Mouse (Mus musculus): ENCODE results near the gene Kcnq1. TPM values are rescaled to one million over a fixed set of nuclear protein-coding genes. Genes with fewer than 3 reads are reported as not detected.

Gene Kcnq1
- total RNA-seq, 2 experiments from 2014 or later, result 0.50 to 0.57 TPM

DNA sequence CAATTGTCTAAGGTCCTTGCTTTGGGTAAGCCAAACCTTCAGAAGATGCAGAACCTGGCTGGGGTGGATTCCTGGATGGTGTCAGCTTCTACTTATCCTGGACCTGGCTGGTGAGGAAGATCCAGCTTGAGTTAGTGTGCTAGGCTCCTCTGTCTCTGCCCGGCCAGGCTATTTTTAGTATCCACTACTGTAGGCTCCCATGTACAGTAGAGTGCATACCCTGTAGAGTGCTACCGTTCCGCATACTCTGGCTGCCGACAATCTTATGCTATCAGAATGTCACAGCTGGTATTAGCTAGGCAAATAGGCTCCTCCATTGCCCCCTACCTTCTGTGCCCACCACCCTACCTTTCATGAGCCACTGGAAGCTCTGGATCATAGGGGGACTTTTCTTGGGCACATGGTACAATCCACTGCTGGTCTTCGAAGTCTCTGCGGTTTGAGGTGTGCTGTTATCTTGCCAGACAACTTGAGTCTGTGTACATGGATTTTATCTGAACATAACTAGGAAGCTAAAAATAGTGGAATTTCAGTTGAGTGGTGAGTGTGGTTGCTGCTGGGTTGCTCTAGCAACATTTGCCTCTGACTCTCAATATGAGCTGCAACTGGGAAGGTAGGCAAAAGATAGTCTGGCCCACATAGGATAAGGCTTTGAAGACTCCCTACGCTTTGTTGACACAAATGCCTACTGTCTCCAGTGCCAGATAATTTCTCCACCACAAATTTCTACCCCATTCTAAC, 258.1 kb downstream of the Kcnq1 start:
- no peak for DNase-seq (ENCODE audit: low spot score)

DNA sequence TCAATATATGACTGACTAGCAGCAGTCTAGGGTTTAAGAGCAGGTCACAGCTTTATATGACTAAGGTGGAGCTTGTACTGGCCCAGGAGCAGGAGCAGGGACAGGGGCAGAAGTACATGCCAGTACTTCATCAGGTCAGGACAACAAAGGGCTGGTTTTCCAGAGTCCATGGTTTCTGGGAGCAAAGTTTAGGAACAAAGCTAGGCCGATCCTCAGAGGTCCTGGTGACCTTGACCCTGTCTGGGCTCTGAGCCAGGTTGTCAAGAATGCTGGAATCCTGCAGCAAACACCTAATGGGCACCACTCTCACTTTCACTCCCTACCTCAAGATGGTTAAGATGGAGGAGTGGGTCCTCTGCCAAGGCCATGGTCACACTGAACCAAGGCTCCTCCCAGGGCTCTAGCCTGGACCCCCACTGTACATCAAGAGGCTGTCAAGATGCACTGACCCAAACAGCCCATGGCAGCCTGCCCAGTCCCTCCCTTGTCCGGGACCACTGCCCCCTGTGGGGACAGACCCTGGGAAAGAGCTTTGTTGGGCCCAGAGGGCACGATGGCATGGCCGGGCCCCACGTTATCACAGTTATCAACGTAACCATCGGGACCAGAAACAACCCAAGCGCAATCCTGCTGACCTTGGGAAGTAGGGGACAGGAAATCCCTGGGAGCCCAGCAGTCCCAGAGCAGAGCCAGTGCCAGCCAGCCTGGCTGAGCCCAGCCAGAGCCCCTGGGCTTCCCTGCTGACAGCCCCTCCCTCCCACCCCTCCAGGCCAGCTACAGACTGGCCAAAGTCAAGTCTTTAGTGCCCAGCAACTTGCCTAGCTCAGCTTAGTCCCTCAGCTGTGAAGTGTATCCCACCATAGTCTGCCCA, 259.0 kb downstream of the Kcnq1 start:
- no peak for DNase-seq (ENCODE audit: low spot score)

DNA sequence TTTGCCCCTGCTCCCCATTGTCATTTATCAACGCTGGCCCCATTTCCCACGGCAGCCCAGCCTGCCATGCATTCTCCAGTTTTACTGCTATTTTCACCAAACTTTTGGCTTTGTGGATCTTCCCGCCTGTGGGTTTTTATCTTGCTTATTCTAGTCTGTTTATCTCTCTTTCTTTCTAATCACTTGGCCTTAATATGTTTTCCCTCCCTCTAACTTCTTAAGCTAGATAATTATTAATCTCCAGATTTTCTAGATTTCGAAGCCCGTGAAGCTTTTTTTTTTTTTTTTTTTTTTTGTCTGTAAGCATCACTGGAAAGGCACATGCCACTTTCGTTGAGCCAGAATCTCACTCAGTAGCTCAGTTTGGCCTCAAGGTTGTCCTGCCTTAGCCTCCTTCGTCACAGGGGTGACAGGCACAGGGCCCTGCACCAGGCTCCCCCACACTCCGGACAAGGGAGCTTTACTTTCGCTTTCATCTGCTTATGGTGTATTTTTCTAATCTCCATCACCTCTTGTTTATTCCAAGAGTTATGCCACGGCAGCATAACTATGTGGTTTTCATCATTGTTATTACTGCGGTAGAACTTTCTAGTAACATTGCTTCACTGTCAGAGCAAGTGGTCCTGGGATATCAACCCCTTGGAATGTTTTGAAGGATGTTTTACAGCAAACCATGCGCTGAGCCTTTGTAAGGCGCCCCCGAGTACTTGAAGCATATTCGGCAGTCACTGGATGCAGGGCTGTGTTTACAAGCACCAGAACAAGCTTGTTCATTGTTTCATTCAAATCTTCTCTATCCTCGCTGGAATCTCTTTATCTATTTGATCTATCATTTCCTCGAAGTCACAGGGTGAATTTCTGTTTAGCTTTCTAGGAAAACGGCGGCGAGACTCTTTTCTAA, 261.5 kb downstream of the Kcnq1 start:
- no peak for DNase-seq (ENCODE audit: low spot score)

DNA sequence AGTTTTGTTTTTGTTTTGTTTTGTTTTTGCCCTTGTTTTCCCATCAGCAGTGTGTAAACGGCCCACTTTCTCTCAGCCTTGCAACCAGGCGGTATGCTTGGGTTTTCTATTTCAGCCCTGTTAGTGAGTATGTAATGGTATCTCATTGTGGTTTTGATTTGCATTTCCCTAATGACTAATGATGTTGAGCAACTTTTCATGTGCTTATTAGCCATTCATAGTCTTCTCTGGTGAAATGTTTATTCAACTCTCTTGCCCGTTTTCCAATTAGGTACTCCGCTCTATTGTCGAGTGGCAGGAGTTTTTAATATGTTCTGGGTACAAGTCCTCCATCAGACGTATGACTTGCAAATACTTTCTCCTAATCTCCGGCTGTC, 262.1 kb downstream of the Kcnq1 start:
- DNase-seq (ENCODE audit: low spot score), result no peak

DNA sequence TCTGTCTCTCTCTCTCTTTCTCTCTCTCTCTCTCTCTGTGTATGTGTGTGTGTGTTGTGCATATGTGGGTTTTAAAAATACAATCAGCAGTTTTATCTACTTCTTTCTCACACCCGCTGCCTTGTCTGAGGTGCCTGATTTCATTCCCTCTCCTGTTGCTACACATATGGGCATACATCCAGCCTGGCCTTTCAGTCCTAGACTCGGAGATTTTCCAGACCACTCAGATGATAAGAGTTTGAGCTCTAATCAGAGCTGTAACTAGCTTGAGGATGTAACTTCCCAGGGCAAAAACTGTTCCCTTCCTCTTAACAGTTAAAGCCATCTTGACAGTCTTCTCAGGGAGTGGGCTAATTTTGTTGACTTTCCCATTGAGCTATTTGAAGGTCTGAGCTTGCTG, 265.2 kb downstream of the Kcnq1 start:
- no peak for DNase-seq (ENCODE audit: low spot score)

DNA sequence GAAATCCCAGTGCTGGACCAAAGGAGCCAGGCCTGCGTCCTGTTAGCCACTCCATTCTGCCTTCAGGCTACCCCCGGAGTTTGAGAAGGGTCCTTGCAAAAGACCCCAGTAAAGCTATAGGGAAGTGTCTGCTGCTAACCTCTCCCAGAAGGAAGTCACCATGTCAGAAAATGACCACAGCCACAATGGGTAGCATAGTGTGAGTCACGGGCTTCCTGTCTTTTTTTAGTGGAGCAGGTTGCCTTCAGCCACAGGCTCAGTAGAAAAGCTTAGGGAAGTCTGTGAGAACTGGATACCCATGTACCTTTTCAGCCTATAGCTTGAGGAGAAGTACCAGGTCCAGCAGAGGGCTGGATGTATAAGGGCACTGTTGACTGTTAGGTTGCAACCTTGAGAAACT, 267.1 kb downstream of the Kcnq1 start:
- no peak for DNase-seq (ENCODE audit: low spot score)

DNA sequence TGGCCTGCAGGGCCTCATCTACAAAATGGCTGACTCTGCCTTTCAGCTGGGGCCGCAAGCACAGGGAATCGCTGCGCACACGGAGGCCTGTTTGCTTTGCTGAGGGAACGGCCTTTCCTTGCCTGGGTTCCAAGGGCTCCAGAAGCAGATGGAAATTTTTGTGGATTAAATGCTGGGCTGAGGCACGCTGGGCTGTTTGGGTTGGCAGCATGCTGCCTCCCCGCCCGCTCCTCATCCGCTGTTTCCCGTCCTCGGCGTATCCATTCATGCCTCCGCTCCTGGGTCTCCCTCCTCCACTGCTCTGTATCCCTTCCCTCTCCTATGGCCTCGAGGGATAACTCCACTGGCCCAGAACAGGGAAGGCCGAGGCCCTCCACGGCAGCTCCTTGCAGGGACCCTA, 269.8 kb downstream of the Kcnq1 start:
- DNase-seq (ENCODE audit: low spot score), result no peak

DNA sequence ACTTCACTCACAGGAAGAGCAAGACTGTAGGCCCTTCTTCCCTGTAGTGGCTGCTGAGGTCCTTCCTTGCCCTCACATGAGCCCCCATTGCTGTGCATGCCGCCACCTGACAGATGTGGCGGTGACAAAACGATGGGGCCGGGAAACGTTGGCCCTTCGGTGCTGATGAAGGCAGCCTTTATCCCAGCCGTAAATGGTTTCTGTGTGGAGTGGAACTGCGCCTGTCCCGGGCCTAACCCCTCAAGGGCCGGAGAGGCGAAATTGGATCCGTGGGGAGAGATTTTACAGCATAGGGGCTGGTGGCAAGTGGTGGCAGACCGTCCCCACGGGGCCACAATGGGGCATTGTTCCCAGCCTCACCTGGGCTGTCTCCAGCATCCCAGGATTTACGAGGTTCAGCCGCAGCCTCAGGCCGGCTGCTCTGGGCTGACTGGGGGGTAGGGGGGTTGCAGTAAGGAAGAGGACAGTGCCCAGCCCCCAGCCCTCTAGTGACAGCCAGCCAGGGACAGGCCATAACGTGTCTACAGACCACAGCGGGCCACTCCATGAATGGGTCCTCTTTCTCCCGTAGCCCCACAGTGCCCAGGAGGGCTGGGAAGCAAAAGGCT, 274.4 kb downstream of the Kcnq1 start:
- DNase-seq (ENCODE audit: low spot score), result no peak

DNA sequence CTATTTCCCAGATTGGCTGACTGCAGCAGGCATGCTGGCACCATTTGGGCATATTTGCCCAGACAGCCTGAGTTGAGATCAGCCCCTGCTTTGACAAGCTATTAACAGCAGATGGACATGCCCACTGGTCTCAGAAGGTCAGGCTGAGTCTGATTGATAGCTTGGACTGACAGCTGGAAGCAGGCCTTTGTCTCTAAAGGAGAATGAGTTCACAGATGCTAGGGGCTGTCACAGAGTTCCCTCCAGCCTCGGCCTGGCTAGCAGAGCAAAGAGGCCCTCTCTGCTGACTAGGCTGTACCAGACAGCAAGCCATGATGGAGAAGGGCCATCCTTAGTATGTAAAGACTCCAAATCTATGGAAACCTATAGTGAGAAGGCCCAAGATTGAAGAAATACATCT, 280.5 kb downstream of the Kcnq1 start:
- no peak for DNase-seq (ENCODE audit: low spot score)

DNA sequence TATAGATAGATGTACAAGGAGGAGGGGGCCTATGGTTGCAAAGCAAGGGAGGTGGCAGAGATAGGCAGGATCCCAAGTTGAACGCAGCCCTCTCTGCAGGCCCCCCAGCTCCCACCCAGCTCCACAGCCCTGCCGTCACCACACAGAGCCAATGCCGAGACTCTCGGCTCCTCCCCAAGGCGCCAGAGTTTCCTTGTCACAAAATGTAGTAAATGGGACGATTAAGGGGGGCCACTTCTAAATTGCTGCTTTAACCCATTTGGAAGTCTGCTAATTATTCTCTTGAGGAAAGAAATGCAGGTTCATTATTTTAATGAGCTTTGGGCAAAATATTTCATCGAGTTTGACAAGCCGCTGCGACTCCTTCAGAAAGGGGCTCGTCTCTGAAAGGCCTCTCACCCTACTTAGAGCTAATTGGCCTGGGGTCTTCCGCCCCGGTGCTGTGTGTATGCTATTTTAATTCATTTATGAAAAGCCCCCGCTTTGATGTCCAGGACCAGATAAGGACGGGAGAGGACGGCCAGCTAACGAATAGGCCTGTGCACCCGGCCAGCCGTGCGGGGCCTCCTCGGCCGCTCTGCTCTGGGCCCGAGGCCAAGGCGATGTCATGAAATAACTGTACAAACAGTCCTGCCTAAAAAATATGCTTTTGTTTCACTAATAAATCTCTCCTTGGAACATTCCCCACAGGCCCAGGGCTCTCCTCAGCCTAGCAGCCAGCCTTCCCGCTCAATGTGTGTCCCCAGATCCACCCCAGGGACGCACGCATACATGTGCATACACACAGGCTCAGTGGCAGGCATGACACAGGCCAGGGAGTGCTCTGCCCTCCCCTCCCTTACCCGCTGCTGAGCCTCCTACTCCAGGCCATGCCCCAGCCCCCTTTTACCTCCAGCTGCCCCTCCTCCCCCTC, 282.9 kb downstream of the Kcnq1 start:
- DNase-seq (ENCODE audit: low spot score), result peak; percentile 70

DNA sequence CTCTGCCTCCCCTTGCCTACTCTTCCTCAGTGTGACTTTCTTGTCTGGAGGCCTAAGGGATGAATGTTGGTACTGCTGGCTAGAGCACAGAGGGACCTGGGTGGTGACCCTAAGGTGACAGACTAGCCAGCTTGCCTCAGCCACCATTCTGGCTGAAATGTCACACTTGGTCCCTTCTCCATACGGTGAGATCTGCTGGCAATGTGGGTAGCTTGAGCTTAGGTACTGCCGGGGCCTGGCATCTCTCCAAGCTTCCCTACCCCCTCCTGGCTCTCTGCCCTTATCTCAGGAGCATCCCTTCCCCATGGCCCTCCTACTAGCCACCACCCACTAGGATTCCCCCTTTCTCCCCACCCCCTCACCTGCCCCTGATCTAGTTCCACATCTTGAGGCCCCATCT, 283.7 kb downstream of the Kcnq1 start:
- no peak for DNase-seq (ENCODE audit: low spot score)

DNA sequence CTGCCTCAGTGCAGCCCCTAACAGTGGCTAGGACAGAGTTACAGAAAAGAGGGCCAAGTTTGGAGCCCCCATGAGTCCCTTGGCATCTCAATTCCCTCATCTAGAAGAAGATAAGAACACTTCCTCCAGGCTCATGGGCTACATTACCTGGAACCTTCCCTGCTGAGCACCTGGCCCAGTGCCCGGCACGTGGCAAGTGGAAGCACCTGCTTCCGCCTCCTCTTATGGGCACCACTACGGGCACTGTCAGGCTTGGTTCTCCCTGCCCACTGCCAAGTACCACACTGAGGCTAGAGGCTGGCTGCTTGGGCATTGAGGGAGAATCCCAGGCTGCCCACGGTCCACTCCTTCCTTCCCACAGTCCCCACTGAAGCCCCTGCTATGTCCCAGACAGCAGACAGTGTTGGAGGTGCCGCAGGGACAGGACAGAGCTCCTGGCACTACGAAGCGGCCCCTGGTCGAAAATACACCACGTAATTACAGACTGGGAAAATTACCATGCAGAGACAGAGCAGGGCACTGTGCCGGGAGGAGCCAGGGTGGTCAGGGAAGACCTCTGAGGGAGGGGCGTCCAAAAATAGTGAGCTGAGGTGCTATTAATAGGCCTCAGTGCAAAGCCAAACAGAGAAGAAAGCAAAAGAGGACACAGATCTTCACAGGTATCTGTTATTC, 284.3 kb downstream of the Kcnq1 start:
- no peak for DNase-seq (ENCODE audit: low spot score)

DNA sequence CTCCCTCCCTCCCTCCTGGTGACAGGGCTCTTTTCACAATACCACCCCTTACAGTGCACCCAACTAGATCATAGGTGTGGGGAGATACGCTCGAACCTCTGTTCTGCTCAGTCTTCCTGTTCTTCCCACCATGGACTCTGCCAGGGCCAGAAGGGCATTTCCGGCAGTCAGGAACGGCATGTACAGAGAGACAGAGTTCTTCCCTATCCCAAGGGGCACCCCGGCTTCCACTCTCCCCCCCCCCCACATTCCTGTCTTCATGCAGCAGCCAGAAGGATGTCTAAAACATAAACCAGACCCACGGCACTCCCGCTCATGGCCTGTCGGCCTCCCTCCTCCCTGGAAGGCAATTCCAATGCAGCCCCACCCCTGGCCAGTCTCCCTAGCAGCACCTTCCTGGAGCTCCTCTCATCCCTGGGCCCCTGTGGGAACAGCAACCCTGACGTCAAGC, 289.0 kb downstream of the Kcnq1 start:
- DNase-seq (ENCODE audit: low spot score), result peak; percentile 45

DNA sequence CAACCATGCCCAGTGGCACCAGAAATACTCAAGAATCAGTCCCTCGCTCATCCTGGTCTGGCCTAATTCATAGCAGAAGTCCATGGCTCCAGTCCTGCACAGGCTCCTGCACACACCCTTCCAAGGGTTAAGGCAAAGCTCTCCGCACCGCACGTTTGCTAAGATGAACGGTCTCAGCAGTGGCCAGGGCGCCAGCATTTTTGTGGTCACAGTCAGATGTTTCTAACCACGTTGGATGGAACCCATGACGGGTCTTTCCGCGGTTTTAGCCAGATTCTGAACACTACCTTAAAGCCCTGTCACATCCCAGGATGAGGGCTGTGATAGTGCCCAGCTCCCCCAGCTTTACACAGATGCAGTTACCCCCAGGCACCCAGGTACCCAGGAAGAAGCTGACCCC, 293.6 kb downstream of the Kcnq1 start:
- DNase-seq (ENCODE audit: low spot score), result no peak

DNA sequence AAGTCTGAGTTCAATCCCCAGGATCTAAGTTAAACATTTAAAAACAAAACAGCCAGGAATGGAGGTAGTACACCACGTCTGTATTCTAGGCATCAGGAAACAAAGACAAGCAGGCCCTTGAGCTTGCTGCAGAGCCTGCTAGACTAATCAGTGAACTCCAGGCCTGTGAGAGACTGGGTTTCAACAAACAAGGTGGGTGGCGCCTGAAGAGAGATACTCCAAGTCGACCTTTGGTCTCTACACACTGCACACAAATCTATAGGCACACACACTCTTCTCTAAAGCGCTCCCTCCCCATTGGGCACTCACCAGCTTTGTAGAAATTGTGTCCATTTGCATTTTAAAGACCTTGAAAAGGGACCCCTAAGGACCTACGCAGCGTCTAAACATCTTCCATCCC, 294.4 kb downstream of the Kcnq1 start:
- no peak for DNase-seq (ENCODE audit: low spot score)

DNA sequence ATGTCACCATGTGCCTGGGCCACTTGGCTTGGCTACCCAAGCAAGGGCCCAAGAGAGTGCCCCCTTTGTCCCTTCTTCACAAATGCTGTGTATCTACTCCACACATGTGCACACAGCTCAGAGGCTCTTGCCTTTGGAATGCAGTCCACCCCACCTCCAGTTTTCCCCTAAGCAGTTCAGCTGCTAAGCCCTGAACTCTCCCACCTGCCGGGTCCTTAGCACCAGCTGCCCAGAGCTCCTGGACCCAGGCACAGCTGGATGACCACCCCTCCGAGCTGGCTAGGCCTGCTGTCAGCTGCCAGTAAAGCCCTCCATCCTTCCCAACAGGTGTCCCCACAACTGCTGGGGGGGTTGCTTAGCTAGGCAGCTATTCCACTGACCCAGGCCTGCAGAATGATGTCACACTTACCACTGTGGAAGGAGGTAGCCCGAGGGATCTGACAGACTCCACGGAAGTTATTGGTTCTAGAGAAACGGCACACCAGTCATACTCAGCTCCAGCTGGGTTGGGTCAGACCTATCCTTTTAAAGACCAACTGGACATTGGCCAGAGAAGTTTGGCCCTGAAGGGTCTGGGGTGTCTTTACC, 295.4 kb downstream of the Kcnq1 start:
- DNase-seq (ENCODE audit: low spot score), result no peak

DNA sequence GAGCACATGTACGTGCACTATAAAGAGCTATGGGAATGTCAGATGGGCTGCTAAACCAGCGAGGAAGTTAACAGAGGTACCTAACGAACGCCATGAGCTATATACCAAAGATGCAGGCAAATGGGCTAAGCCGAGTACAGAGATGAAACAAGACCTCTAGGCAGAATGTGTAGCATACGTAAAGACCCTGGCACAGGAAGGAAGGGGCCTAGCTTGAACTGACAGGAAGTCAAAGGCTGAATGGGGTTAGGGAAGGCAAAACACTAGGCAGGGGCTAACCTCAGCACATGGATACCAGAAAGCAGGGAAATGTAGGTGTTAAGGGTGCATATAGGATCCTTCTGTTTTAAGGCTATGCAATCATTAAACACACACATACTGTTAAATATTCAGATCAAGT, 298.1 kb downstream of the Kcnq1 start:
- no peak for DNase-seq (ENCODE audit: low spot score)

DNA sequence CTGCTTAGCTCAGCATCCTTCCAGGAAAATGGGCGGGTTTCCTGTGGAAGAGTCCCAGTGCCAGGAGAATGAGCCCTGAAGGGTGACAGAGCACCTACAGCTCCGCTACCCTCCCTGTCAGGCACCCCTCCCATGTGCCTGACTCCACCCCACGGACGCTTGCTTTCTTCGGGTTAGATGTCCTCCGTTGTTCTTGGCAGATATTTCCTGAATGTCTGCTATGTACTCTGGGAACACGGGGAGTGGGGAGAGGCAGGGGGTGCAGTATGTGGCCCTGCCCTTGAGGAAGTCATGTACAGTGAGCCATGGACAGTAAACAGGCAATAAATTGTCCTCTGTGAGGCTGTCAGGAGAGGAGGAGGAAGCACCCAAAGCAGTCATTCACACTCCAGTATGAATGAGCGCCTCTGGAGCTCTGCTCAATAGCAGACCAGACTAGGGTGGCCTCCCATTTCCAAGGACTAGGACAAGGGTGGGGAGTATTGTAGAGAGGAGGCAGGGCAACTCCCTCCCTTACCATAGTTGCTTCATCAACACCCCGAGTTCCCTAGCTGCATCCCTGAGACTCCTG, 301.9 kb downstream of the Kcnq1 start:
- peak; percentile 57 for DNase-seq (ENCODE audit: low spot score)

DNA sequence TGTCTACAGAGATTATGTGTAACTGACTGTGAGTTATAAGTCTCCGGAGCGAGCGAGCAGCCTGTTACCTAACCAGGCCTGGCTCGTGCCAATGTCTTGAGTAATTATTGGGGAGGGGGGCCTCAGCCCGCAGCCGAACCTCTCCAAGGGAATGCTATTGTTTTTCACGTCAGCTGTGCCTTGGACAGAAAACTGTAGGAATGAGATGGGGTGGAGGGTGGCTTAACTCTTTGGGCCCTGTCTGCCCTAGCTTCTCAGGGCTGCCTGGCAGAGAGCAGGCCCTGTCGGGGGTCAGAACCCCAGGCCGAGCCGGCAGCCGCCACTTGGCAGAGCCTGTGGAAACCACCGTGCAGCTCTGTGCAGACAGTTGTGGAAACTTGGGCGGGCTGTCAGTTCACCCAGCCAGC, 302.5 kb downstream of the Kcnq1 start:
- DNase-seq (ENCODE audit: low spot score), result peak; percentile 70

All from gastrocnemius, adult 18-20 months (tissue).